Comparison of ENCODE assay signal across 20 mouse cellular contexts in genomic region chr4:4948956-4949355, GRCm38 (mm10).
DNase-seq lines count a peak whose midpoint lies in the region; ATAC-seq lines count a peak whose summit lies in the region.
"Had no signal": no experiment of that assay in that cellular context is flagged by ENCODE, and none has a peak within 500 bp of the region (broad histone marks: within the 10 kb centered on the region; RNA-seq: fewer than 3 reads in every experiment).

No protein-coding gene starts in this region.

- no peak overlapping the region for H3K4me3 ChIP-seq in forebrain, embryonic 15.5 days
- H3K4me3 ChIP-seq in forebrain, embryonic 10.5 days: no peak overlapping the region
- H3K4me3 ChIP-seq: heart, embryonic 15.5 days; left cerebral cortex, adult 2 months; limb, embryonic 15.5 days; midbrain, embryonic 10.5 days had no signal

- 0 out of 2 replicates have a peak overlapping the region, but pooled peaks have one; percentile 27 for H3K27ac ChIP-seq in forebrain, embryonic 15.5 days (replicated peaks)
- H3K27ac ChIP-seq in forebrain, embryonic 10.5 days: no peak overlapping the region
- H3K27ac ChIP-seq: heart, embryonic 15.5 days; kidney, postnatal 0 days; left cerebral cortex, adult 2 months; limb, embryonic 15.5 days; midbrain, embryonic 10.5 days had no signal

- 51% methylated on average over 1 of the region's 1 CpGs for WGBS in forebrain, embryonic 15.5 days
- WGBS in forebrain, embryonic 10.5 days: 82% methylated on average over 1 of the region's 1 CpGs

- H3K9ac ChIP-seq in forebrain, embryonic 15.5 days (replicated peaks): no peak overlapping the region
- H3K9ac ChIP-seq: heart, embryonic 15.5 days; limb, embryonic 15.5 days had no signal

- no peak overlapping the region for H3K4me2 ChIP-seq in forebrain, embryonic 15.5 days (replicated peaks)
- H3K4me2 ChIP-seq: heart, embryonic 15.5 days; limb, embryonic 15.5 days had no signal

- peaks cover 4% of the 10 kb centered on the region; the same call in 1 of the 2 replicates for H3K4me1 ChIP-seq in forebrain, embryonic 15.5 days
- no peaks in the 10 kb centered on the region for H3K4me1 ChIP-seq in forebrain, embryonic 10.5 days
- H3K4me1 ChIP-seq: heart, embryonic 15.5 days; limb, embryonic 15.5 days; midbrain, embryonic 10.5 days had no signal

- no peaks in the 10 kb centered on the region for H3K36me3 ChIP-seq in forebrain, embryonic 15.5 days
- no peaks in the 10 kb centered on the region for H3K36me3 ChIP-seq in forebrain, embryonic 10.5 days (replicated peaks)
- H3K36me3 ChIP-seq: heart, embryonic 15.5 days; limb, embryonic 15.5 days; midbrain, embryonic 10.5 days had no signal

- no peaks in the 10 kb centered on the region for H3K27me3 ChIP-seq in forebrain, embryonic 15.5 days
- no peaks in the 10 kb centered on the region for H3K27me3 ChIP-seq in forebrain, embryonic 10.5 days (ENCODE audit: poor library complexity, severe bottlenecking)
- H3K27me3 ChIP-seq: heart, embryonic 15.5 days; limb, embryonic 15.5 days had no signal

- no peaks in the 10 kb centered on the region for H3K9me3 ChIP-seq in forebrain, embryonic 15.5 days
- no peaks in the 10 kb centered on the region for H3K9me3 ChIP-seq in forebrain, embryonic 10.5 days
- H3K9me3 ChIP-seq: heart, embryonic 15.5 days; limb, embryonic 15.5 days; midbrain, embryonic 10.5 days had no signal

- no peak for DNase-seq in forebrain, embryonic 10.5 days (ENCODE audit: extremely low spot score, low spot score)
- DNase-seq in right cerebral cortex, adult 18-20 months: peak; percentile 16
- no peak for DNase-seq in right cerebral cortex, postnatal 4 days
- DNase-seq in frontal cortex, adult 2 months (ENCODE audit: extremely low spot score in 1 of 2, low spot score in 1 of 2): peak; percentile 3 to 48
- no peak for DNase-seq in gastrocnemius, postnatal 25 days
- DNase-seq: B cell, adult 2 months; cerebellum, adult 18-20 months; embryo, embryonic 11 days; heart, adult 18-20 months; lung, adult 18-20 months; lung, postnatal 36 days; thymus, postnatal 25 days had no signal

- peak; percentile 92 for ATAC-seq in forebrain, embryonic 15.5 days (replicated peaks)
- ATAC-seq in cerebellum, adult (ENCODE audit: insufficient number of reproducible peaks, low FRiP score, low TSS enrichment): no peak
- ATAC-seq: intestine, postnatal 0 days had no signal

Comparison
In these comparisons a context has a peak if more than half of its experiments do, and no peak if none do; other contexts are left out.
1. DNase-seq: peak in right cerebral cortex, adult 18-20 months (single experiment) and frontal cortex, adult 2 months (2 of 2); none in forebrain, embryonic 10.5 days (single experiment), right cerebral cortex, postnatal 4 days (single experiment) and gastrocnemius, postnatal 25 days (single experiment).